8 mouse cellular contexts compared by ENCODE assay signal in genomic region chr5:96964062-96965028, GRCm38 (mm10). TPM values are rescaled to one million over a fixed set of nuclear protein-coding genes. Genes with fewer than 3 reads are reported as not detected.
DNase-seq lines count a peak whose midpoint lies in the region; ATAC-seq and TF ChIP-seq lines count a peak whose summit lies in the region.

No protein-coding gene starts in this region.

- peak overlapping the region; percentile 87 for H3K4me2 ChIP-seq in CH12.LX (ENCODE audit: insufficient read depth, low read depth, poor library complexity, severe bottlenecking)
- H3K4me2 ChIP-seq in forebrain, embryonic 14.5 days (ENCODE audit: low read length): peak overlapping the region; percentile 40
- peak overlapping the region; percentile 47 for H3K4me2 ChIP-seq in kidney, embryonic 16.5 days (replicated peaks; ENCODE audit: low read depth, low read length)
- peak overlapping the region; percentile 23 for H3K4me2 ChIP-seq in midbrain, postnatal 0 days (ENCODE audit: low read depth, low read length, poor library complexity, severe bottlenecking)

- H3K27ac ChIP-seq in CH12.LX (ENCODE audit: insufficient read depth, low read depth): peak overlapping the region; percentile 97
- no peak overlapping the region for H3K27ac ChIP-seq in forebrain, embryonic 14.5 days (ENCODE audit: low read depth, low read length)
- peak overlapping the region; percentile 63 for H3K27ac ChIP-seq in kidney, embryonic 16.5 days (ENCODE audit: low read length)
- no peak overlapping the region for H3K27ac ChIP-seq in midbrain, postnatal 0 days (ENCODE audit: low read depth, low read length)

- TF ChIP-seq POLR2A in CH12.LX (IDR thresholded peaks at IDR 0.05; ENCODE audit: low read depth, low read length): peak; percentile 30; the same call in 1 of the 2 replicates

- DNase-seq in B cell, adult 2 months: peak; percentile 37
- peak; percentile 29 for DNase-seq in CH12.LX (ENCODE audit: extremely low read depth)
- peak; percentile 84 for DNase-seq in forebrain, embryonic 14.5 days (ENCODE audit: low spot score)
- DNase-seq in midbrain, postnatal 0 days (ENCODE audit: low spot score): no peak
- no peak for DNase-seq in gastrocnemius, postnatal 25 days
- no peak for DNase-seq in right cerebral cortex, postnatal 14 days
- no peak for DNase-seq in left cerebral cortex, adult 8-10 months (ENCODE audit: low spot score in 2 of 2)

- WGBS in forebrain, embryonic 14.5 days: 0% methylated on average over 14 of the region's 14 CpGs
- 6% methylated on average over 14 of the region's 14 CpGs for WGBS in kidney, embryonic 16.5 days
- 3% methylated on average over 14 of the region's 14 CpGs for WGBS in midbrain, postnatal 0 days

- ATAC-seq in forebrain, embryonic 14.5 days: peak; percentile 81
- peak; percentile 20; the same call in 1 of the 2 replicates for ATAC-seq in kidney, embryonic 16.5 days (ENCODE audit: low FRiP score, low TSS enrichment)
- peak; percentile 54; the same call in 1 of the 2 replicates for ATAC-seq in midbrain, postnatal 0 days (ENCODE audit: low FRiP score)

- no peaks in the 10 kb centered on the region for H3K36me3 ChIP-seq in CH12.LX (replicated peaks in 1 of 2; ENCODE audit: control insufficient read depth in 1 of 2, insufficient read depth in 1 of 2, low read length in 1 of 2)
- no peaks in the 10 kb centered on the region for H3K36me3 ChIP-seq in forebrain, embryonic 14.5 days (ENCODE audit: control insufficient read depth, insufficient read depth, low read length)
- H3K36me3 ChIP-seq in kidney, embryonic 16.5 days (ENCODE audit: insufficient read depth, low read length): no peaks in the 10 kb centered on the region
- no peaks in the 10 kb centered on the region for H3K36me3 ChIP-seq in midbrain, postnatal 0 days (ENCODE audit: insufficient read depth, low read length)

- H3K9ac ChIP-seq in CH12.LX (ENCODE audit: insufficient read depth, low read depth): peak overlapping the region; percentile 89
- H3K9ac ChIP-seq in forebrain, embryonic 14.5 days (ENCODE audit: low read length): no peak overlapping the region
- peak overlapping the region; percentile 51; the same call in 1 of the 2 replicates for H3K9ac ChIP-seq in kidney, embryonic 16.5 days (replicated peaks; ENCODE audit: low read length)
- no peak overlapping the region for H3K9ac ChIP-seq in midbrain, postnatal 0 days (replicated peaks; ENCODE audit: low read length, poor library complexity, severe bottlenecking)

- no peaks in the 10 kb centered on the region for H3K79me2 ChIP-seq in CH12.LX (replicated peaks; ENCODE audit: control insufficient read depth, extremely low read depth, insufficient read depth, poor library complexity, severe bottlenecking)

- no peak for TF ChIP-seq RAD21 in CH12.LX (IDR thresholded peaks at IDR 0.05; ENCODE audit: low read depth, low read length)

- peaks cover 12 to 68% of the 10 kb centered on the region in 2 experiments for H3K4me1 ChIP-seq in CH12.LX (ENCODE audit: control insufficient read depth in 1 of 2, insufficient read depth in 2 of 2)
- H3K4me1 ChIP-seq in forebrain, embryonic 14.5 days (ENCODE audit: control insufficient read depth, insufficient read depth, low read length): peaks cover 3% of the 10 kb centered on the region
- H3K4me1 ChIP-seq in kidney, embryonic 16.5 days (ENCODE audit: insufficient read depth, low read length): peaks cover 14% of the 10 kb centered on the region; the same call in 1 of the 2 replicates
- H3K4me1 ChIP-seq in midbrain, postnatal 0 days (ENCODE audit: insufficient read depth, low read length): no peaks in the 10 kb centered on the region

- H3K9me3 ChIP-seq in CH12.LX (replicated peaks; ENCODE audit: low read length): no peaks in the 10 kb centered on the region
- H3K9me3 ChIP-seq in forebrain, embryonic 14.5 days (replicated peaks; ENCODE audit: control insufficient read depth, low read length): no peaks in the 10 kb centered on the region
- H3K9me3 ChIP-seq in kidney, embryonic 16.5 days (ENCODE audit: low read length): no peaks in the 10 kb centered on the region
- H3K9me3 ChIP-seq in midbrain, postnatal 0 days (ENCODE audit: low read length): no peaks in the 10 kb centered on the region

- H3K27me3 ChIP-seq in CH12.LX (replicated peaks): no peaks in the 10 kb centered on the region
- H3K27me3 ChIP-seq in forebrain, embryonic 14.5 days (replicated peaks; ENCODE audit: control insufficient read depth, insufficient read depth, low read length): no peaks in the 10 kb centered on the region
- H3K27me3 ChIP-seq in kidney, embryonic 16.5 days (ENCODE audit: insufficient read depth, low read length): no peaks in the 10 kb centered on the region
- no peaks in the 10 kb centered on the region for H3K27me3 ChIP-seq in midbrain, postnatal 0 days (ENCODE audit: insufficient read depth, low read length)

- no peak for TF ChIP-seq CTCF in CH12.LX (conservative IDR thresholded peaks at IDR 0.05 in 1 of 2, IDR thresholded peaks at IDR 0.05 in 1 of 2; ENCODE audit: low read depth in 2 of 2, low read length in 2 of 2)
- TF ChIP-seq CTCF in midbrain, postnatal 0 days (IDR thresholded peaks at IDR 0.05): no peak

- dilution Hi-C loops in CH12.LX (cut with MboI; ENCODE audit: extremely low pct_ligation_motif_present, extremely low pct_unique_long_range_greater_than_20kb, low sequenced_read_pairs): no loop called here

- in situ Hi-C loops in CH12.LX (cut with MboI; ENCODE audit: low pct_ligation_motif_present, low pct_unique_long_range_greater_than_20kb, low sequenced_read_pairs): no loop called here

- TF ChIP-seq EP300 in CH12.LX (IDR thresholded peaks at IDR 0.05; ENCODE audit: low read length): no peak

- no peak overlapping the region for H3K4me3 ChIP-seq in CH12.LX (replicated peaks in 1 of 3; ENCODE audit: low read depth in 2 of 3, low read length in 2 of 3, poor library complexity in 1 of 3)
- H3K4me3 ChIP-seq in forebrain, embryonic 14.5 days (ENCODE audit: low read depth, low read length): no peak overlapping the region
- peak overlapping the region; percentile 16; the same call in 1 of the 2 replicates for H3K4me3 ChIP-seq in kidney, embryonic 16.5 days (ENCODE audit: low read length)
- no peak overlapping the region for H3K4me3 ChIP-seq in midbrain, postnatal 0 days (ENCODE audit: low read depth, low read length)

TF ChIP-seq in CH12.LX, 34 proteins besides CTCF, POLR2A, EP300 and RAD21:
- peak; percentile 15; the same call in 1 of the 2 replicates for TF ChIP-seq TCF12 (IDR thresholded peaks at IDR 0.05; ENCODE audit: low read depth, low read length)
- no peak for TF ChIP-seq CHD1 (IDR thresholded peaks at IDR 0.05; ENCODE audit: low read depth, low read length)
- TF ChIP-seq CHD2 (IDR thresholded peaks at IDR 0.05; ENCODE audit: low read length): peak; percentile 74
- no peak for TF ChIP-seq MYC (IDR thresholded peaks at IDR 0.05; ENCODE audit: low read depth, low read length)
- no peak for TF ChIP-seq MAX (IDR thresholded peaks at IDR 0.05; ENCODE audit: low read length)
- TF ChIP-seq SMC3 (IDR thresholded peaks at IDR 0.05; ENCODE audit: low read depth, low read length): no peak
- no peak for TF ChIP-seq KAT2A (IDR thresholded peaks at IDR 0.05; ENCODE audit: insufficient replicate concordance, low read length)
- no peak for TF ChIP-seq ELF1 (IDR thresholded peaks at IDR 0.05; ENCODE audit: low read depth, low read length)
- 0 out of 2 replicates have a peak, but pooled peaks have one; percentile 19 for TF ChIP-seq ETS1 (conservative IDR thresholded peaks at IDR 0.05; ENCODE audit: low read depth, low read length)
- no peak for TF ChIP-seq ZMIZ1 (IDR thresholded peaks at IDR 0.05; ENCODE audit: low read depth, low read length)
- no peak for TF ChIP-seq UBTF (IDR thresholded peaks at IDR 0.05; ENCODE audit: low read depth, low read length)
- no peak for TF ChIP-seq NRF1 (IDR thresholded peaks at IDR 0.05; ENCODE audit: low read depth, low read length)
- peak; percentile 64; the same call in 1 of the 2 replicates for TF ChIP-seq MAZ (IDR thresholded peaks at IDR 0.05; ENCODE audit: low read depth, low read length)
- peak; percentile 84 for TF ChIP-seq MAFK (IDR thresholded peaks at IDR 0.05; ENCODE audit: insufficient replicate concordance, low read length)
- 0 out of 2 replicates have a peak, but pooled peaks have one; percentile 10 for TF ChIP-seq TBP (conservative IDR thresholded peaks at IDR 0.05; ENCODE audit: low read depth, low read length)
- no peak for TF ChIP-seq HCFC1 (IDR thresholded peaks at IDR 0.05; ENCODE audit: low read depth, low read length)
TF ChIP-seq in CH12.LX: peak in this region for 6.

RNA-seq across cellular contexts. Expression of gene Bmp2k, which starts 33.1 kb away (rescaled TPM):
- total RNA-seq in CH12.LX (2012; rRNA removed) (8.9 and 9.7 TPM in 2 replicates), CH12.LX (2014; rRNA removed) (9.1 and 9.6 TPM in 2 replicates)
- 7.5 and 7.9 TPM in 2 replicates for polyA plus RNA-seq in CH12.LX (2012; ENCODE audit: insufficient read length, low read depth)
- polyA plus RNA-seq in forebrain, embryonic 14.5 days (2014; fragmentation: Nextera tagmentation; extraction: Ambion mirVana): 7.1 and 8.1 TPM in 2 replicates
- polyA plus RNA-seq in kidney, embryonic 16.5 days (2015; fragmentation: Nextera tagmentation; extraction: Ambion mirVana): 7.7 and 8.0 TPM in 2 replicates
- total RNA-seq in midbrain, postnatal 0 days (2014; rRNA removed): 19.4 and 20.8 TPM in 2 replicates
- 8.5 and 9.5 TPM in 2 replicates for polyA plus RNA-seq in midbrain, postnatal 0 days (2015; fragmentation: Nextera tagmentation; extraction: Ambion mirVana)
- 1 to 10 TPM; 8.0 to 9.1 TPM for total RNA-seq in gastrocnemius, postnatal 25 days (2021)
- 10 to 100 TPM; 14.8 to 18.4 (median 16.2) TPM for total RNA-seq in left cerebral cortex, adult 8-10 months (2022)

Comparison
In these comparisons a context has a peak if more than half of its experiments do, and no peak if none do; other contexts are left out.
1. DNase-seq: peak in B cell, adult 2 months (2 of 2), CH12.LX (single experiment) and forebrain, embryonic 14.5 days (single experiment); none in midbrain, postnatal 0 days (single experiment), gastrocnemius, postnatal 25 days (single experiment), right cerebral cortex, postnatal 14 days (single experiment) and left cerebral cortex, adult 8-10 months (0 of 2).
2. H3K27ac ChIP-seq: peak in CH12.LX (single experiment) and kidney, embryonic 16.5 days (single experiment); none in forebrain, embryonic 14.5 days (single experiment) and midbrain, postnatal 0 days (single experiment).
3. H3K4me2 ChIP-seq: peak in every context shown above with its lines; median percentile 87 in CH12.LX; 47 in kidney, embryonic 16.5 days; 40 in forebrain, embryonic 14.5 days; 23 in midbrain, postnatal 0 days.
4. H3K9ac ChIP-seq: peak in CH12.LX (single experiment) and kidney, embryonic 16.5 days (single experiment); none in forebrain, embryonic 14.5 days (single experiment) and midbrain, postnatal 0 days (single experiment).
5. ATAC-seq: peak in every context shown above with its lines; median percentile 81 in forebrain, embryonic 14.5 days; 54 in midbrain, postnatal 0 days; 20 in kidney, embryonic 16.5 days.